Mouse (Mus musculus) inflammation-experienced regulatory T-cells, adult 6 months (primary cell): Measurements from ENCODE around the gene Stxbp3. TPM values are rescaled to one million over a fixed set of nuclear protein-coding genes. Genes with fewer than 3 reads are reported as not detected.
"Not testable (repeated sequence)": the region's sequence is repeated elsewhere in the genome, so short reads cannot be mapped to it uniquely, and the experiment has no call there.

Experiments
- ATAC-seq: one replicate; pipeline ENCODE4 v1.8.0; 2017
- polyA plus RNA-seq, 3 experiments: library from polyadenylated mRNA; unstranded; fragments of 100-300 nt; shearing (Covaris generic); gene quantifications; one replicate each; pipeline ENCODE4 v1.2.1; 2017

The Stxbp3 gene
- polyA plus RNA-seq, result 10 to 100 TPM; 72.7 to 91.3 (median 78.2) TPM

DNA sequence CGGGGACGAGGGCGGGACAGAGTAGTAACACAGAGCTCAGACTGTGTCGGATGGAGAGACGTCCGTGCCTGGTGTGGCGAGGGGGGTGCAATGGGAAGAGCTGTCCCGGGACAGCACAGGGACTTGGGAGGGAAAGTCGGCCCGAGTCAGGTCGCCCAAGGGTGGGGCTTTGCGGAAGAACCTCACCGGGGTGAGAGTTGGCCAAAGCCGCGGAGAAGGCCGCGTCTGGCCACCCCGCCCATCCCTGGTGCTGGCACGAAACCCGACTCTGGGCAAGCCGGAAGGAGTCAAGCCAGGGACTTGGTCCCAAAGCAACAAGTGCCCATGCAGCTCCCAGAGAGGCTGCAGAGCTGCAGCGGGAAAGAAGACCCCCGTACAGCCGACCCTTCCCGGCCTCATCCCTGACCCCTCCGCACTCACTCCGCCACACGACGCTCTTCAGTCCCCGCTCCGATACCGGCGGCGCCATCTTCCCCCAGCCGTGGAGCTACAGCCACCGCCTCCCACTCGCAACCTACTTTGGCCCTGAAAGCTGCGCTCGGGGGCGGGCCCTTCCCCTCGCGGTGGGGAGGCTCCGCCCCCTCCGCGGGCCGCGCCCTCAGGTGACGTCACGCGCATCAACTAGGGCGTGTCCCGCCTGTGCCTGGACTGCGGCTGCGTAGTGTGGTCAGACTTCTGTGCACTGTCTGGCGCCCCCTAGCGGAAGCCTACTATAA is at the start of gene Stxbp3:
Stxbp3 (minus strand) TSS at position 527 of the 716 bp plus-strand sequence.
- peak; percentile 93 for ATAC-seq

DNA sequence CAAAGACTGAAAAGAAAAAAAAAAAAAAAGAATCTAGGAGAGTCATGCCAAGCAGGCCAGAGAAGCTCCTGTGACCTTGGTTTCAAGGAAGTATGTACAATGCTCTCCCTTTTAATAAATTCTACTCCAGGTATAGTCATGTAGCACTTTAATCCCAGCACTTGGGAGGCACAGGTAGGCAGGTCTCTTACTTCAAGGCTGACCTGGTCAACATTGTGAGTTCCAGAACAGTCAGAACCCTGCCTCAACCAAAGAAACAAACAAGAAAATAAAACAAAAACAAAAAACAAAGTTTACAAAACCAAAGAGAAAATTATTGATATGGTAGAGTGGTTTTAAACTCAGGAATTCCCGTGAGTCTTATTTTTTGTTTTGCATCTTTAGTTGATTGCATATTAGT is 49.6 kb upstream of the Stxbp3 start, which contains the start of gene Fndc7:
Fndc7 (minus strand) TSS at position 101 of the 400 bp plus-strand sequence.
- ATAC-seq, result no peak

DNA sequence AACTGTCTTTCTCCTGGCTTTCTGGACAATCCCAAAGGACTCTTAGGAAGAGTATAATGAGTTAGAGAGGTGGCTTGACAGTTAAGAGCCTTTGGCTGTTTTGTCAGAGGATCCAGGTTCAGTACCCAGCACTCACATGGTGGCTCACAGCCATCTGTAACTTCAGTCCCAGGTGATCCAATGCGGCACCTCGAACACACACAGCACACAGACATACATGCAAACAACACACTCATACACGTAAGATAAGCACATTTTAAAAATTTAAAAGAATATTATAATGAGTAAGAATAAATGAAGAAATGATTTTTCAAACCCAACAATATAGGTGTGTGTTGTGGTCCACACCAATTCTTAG is 47.3 kb upstream of the Stxbp3 start:
- ATAC-seq, result no peak

DNA sequence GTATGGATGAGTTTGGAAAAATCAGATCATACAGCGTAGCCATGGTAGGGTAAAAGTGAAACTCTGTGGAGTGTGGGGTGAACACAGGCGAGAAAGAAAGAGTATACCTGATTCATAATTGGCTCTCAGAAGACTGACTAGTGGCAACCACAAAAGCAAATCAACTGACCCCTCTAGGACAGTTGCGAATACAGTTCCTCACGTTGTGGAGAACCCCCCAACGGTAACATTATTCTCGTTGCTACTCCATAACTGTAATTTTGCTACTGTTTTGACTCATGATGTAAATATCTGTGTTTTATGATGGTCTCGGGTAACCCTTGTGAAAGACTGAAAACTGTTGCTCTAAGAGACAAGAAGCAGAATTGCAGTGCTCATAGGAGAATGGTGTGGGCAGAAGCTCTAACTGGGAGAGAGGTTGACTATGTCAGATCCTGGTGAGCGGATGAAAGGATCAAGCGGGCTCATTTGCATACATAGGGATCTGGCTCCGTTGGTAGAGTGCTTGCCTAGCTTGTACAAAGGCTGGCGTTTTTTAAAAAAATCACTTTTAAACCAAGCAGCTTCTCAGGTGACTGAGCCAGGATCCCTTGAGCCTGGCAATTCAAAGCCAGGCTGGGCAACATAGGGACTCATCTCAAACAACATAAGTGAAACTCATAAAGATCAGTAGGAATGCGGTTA is 46.8 kb upstream of the Stxbp3 start:
- ATAC-seq, result no peak

DNA sequence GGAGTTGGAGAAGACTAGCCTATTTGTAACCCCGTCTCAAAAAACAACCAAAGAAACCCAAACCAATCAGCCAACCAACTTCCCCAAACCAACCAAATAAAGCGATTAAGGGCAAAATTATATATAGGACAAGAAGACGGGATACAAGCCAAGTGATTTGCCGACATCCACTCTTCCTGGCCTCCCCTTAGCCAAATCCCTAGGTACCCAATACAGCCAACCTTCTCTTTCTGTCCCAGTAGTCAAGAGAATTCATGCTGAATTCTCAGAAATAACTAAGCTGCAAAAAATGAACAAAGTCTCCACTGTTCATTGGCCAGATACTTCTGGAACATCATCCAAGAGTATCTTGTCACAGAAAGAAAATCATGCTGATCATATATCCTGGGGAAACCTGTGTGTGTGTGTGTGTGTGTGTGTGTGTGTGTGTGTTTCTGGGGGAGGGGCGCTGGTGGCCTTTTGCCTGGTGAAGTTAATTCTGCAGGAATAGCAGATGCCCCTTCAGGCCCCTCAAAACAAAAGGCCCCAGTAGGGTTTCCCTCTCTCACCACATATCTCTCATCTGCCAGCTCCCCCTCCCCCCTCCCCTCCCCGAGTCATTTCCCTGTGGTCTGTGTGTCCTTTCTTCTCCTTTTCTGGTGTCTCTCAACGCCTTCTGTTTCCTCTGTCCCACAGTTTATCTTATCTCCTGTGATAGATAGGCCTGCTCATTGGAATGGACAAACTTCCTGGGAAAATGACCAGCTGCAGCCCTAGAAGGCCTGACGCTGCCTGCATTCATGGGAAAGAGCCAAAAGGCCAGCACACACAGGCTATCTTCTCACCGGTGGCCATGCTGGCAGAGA is 45.6 kb upstream of the Stxbp3 start:
- ATAC-seq, result no peak

DNA sequence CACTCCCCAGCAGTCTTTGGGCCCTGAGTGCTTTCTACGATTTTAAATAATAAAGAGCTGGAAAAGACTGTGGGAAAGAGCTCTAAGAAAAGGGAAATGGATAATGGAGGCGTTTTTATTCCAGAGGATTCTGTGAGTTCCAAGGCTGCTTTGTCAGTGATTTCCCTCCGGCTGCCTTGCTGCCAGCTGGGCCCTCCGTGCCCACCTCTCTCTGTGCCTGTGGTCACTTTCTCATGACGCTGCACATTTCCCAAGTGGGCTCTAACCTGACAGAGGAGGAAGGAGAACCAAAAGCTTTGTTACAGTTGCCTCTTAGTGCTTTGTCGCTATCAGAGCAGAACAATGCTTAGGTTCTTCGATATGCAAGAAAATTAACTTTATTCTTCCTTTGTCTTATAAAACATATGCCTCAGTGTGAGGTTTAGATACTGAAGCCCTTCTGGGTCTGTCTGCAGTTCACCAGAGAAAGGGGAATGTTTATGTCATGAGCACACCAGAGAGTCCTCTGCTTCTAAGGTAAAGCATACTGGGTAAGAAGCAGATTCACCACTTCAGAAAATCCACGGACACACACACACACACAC is 44.5 kb upstream of the Stxbp3 start:
- no peak for ATAC-seq

DNA sequence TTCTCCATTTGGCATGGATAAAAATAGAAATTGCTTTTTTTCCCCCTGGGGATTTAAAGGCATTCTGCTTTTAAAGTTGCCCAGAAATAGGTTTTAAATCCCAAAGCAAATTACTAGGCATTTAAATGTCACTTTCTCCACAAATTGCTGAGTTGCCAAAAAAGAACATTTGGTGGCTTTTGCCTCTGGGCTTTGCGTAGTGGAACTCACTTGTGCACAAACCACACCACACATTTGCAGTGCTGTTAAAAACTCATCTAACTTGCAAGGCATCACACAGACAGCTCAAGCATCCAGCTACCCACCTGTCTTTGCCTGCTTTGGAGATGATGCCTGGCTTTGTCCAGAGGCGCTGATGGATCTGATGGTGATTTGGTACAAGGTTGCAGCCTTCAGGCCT is 42.7 kb upstream of the Stxbp3 start:
- no peak for ATAC-seq

DNA sequence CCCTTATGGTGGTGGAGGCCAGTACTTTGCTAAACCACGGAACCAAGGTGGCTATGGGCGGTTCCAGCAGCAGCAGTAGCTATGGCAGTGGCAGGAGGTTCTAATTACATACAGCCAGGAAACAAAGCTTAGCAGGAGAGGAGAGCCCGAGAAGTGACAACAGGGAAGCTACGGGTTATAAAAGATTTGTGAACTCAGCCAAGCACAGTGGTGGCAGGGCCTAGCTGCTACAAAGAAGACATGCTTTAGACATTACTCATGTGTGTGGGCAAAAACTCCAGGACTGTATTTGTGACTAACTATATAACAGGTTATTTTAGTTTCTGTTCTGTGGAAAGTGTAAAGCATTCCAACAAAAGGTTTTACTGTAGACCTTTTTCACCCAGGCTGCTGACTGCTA is 41.5 kb upstream of the Stxbp3 start:
- not testable (repeated sequence) for ATAC-seq

DNA sequence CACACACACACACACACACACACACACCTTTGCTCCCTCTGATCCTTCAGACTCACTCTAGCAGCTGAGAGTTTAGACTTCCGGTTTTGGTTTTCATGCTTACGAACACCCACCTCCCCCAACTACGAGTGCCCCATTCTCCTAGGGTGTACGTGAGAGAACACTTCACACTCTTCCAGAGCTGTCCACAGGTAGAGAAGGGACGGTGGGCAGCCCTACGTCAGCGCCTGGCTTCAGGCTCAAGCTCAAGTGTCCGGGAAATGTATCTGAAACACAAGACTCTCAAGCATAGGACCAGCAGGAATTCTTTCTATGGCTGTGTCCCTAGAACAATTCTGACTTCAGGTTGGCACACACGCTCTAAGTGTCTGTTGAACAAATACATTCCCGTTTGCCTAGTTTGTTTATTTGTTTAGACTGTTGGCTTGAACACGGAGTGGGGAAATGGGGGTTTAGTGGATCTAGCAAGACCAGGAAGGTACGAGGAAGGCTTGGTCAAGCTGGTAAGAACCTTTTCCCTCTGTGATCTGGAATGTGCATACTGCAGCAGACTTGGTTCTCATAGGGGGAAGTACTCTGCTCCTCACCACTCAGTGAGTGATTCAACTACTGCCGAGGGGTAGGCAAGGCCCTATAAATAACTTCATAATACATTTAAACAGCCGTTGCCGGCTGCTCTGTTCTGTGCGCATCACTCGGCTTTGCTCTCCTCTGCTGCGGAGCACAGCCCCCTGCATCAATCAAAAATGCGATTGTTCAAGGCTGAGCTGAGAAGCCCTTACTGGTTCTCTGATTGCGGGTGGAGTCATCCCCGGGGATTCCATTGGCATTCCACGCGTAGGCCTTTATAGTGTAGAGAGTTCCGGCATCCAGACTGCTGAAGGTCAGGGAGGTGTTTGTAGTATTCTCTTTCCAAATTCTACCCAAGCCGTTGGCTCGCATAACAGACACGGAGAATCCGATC is 40.5 kb upstream of the Stxbp3 start:
- ATAC-seq, result peak; percentile 97

DNA sequence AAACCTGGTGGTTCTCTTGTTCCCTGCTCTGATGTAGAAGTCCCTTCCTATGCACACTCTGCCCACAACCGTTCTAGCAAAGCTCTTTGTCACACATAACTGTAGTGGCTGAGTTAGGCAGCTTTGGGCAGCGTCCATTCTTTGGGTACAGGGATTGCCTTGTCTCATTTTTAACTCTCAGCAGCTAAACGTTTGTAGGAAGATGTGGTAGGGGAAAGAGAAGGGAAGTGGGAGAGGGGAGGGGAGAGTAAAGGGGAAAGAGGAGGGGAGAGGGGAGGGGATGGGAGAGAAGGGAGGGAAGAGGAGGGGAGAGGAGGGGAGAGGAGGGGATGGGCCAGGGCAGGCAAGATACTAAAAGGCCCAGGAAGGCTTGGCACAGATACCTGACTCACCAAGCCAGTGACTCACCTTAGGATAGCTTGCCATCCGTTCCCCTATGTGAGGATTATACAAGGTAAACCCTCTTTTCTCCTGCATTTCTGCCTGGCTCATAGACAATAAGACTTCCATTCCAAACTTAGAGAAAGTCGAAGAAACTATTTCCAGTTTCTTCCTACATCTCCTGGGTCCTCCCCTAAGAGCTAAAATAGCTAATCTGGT is 39.6 kb upstream of the Stxbp3 start:
- ATAC-seq, result peak; percentile 43

DNA sequence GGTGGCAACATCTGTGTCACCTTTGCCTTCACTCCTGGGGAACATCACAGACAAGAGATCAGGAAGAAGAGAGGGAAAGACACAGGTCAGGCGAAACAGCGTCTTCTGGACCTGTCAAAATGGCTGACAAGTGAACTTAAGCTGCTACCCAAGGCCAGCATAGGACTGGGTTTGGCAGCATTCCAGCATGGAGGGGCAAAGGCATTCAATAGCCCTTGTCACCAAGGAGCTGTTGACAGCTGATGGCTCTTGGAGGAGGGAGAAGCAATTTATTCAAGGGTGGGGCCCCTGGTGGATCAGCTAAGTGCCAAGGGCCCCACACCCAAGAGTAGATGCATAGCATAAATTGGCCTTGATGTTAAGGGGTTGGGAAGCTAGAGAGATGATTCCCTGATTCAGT is 38.8 kb upstream of the Stxbp3 start:
- ATAC-seq, result no peak

DNA sequence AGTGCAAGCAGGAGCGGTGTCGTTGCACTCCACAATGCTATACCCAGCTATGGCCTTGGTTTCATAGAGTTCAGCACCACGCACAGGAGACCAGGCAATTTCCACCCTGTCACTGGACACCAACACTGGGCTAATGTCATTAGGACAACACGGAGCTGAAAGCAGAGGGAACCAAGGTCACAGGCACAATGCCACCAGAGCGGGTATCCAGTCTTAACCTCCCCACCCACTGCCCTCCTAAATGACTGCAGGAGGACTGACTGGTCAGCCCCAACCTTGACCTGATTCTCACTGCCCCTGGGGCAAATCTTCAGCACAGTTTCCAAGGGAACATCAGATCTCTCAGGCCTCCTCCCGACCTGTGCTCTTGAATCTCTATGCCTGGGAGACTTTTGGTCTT is 30.3 kb upstream of the Stxbp3 start:
- ATAC-seq, result no peak

DNA sequence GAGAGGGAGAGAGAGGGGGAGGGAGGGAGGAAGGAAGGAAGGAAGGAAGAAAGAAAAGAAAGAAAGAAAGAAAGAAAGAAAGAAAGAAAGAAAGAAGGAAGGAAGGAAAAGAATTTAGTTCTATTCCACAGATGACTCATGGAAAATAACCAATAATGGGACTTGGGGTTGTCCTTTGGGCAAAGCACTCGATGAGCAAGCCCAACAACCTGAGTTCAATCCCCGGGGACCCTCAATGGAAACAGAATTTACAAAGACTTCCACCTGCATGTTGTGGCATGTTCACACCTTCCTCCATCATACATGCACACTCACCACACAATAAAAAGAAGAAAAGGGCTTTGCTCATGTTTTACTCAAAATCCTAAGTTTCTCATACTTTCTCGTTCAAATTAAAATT is 27.1 kb upstream of the Stxbp3 start:
- ATAC-seq, result no peak

DNA sequence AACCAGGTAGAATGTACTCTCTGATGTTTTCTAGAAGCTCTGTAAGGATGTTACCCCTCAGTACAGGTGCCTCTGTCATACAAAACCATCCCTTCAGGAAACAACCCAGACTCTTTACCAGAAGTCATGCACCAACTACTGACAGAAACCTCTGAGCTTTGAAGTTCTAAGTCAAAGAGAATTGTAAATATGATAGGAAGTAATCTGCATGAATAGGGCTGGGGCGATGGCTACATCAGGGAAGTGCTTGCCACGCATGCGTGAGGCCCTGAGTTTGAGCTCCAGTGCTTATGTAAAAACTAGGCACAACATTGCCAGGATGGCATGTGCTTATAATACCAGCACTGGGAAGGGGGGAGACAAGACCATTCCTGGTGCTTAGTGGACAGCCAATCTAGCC is 25.4 kb upstream of the Stxbp3 start:
- peak; percentile 98 for ATAC-seq

DNA sequence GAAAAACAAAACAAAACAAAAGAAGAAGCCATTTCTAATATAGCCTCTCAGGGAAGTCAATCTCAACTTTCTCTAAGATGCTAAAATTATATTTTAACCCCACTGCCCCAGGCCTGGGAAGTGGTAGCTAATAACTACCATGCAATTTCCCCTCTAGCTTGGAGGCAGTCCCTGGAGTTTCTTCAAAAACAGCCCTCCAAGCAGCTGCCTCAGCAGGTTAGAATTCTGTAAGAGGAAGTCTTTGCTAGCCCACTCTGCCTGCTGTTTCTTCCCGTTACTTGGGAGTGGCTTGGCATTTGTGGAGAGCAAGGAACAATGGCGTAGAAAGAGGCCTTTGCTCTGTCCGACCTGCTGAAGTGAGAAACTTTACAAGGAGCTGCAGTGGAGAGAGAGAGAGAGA is 24.8 kb upstream of the Stxbp3 start:
- ATAC-seq, result peak; percentile 18

DNA sequence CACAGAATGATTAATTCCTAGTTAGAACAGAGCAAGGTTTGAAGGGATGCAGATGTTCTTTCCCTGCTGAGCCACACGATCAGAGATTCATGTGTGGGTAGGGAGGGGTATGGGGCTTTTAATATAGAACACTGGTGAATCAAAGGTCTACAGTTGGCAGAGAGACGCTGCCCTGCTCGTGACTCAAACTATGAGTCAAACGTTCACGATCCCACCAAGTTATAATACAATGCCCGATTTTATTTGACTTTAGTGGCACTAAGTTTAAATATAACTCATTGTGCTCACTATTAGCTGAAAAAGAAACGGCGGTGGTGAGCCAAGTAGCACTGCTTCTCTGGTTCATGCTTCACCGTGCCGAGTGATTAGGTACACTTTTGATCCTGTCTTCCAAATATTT is 22.8 kb upstream of the Stxbp3 start:
- no peak for ATAC-seq

DNA sequence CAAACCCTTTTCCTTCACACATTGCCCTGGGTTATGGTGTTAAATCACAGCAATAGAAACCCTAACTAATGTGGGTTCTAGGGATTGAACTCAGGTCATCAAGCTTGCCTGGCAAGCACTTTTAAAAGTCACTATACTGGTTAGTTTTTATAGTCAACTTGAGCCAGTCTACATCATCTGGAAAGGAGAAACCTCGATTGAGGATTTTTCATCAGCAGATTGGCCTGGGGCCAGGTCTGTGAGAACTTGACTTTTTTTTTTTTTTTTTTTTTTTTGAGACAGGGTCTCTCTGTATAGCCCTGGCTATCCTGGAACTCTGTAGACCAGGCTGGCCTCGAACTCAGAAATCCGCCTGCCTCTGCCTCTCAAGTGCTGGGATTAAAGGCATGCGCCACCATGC is 22.0 kb upstream of the Stxbp3 start:
- not testable (repeated sequence) for ATAC-seq

DNA sequence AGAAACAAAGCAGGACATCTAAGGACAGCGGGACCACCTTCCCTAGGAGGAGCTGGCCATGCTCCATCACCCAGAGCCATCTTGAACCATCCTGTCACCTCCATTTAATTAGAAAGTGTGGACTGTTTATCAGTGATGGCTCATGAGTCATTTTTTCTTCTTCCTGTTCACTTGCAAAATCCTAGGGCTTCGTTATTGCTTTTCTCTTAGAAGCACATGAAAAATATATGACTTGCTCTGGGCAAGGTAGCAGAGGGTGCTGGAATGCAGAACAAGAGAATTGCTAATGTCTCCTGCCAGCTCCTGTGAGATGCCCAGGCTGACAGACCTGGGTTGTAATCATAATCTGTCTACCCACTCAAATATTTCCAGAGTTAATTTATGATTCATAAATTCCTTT is 20.5 kb upstream of the Stxbp3 start:
- no peak for ATAC-seq

DNA sequence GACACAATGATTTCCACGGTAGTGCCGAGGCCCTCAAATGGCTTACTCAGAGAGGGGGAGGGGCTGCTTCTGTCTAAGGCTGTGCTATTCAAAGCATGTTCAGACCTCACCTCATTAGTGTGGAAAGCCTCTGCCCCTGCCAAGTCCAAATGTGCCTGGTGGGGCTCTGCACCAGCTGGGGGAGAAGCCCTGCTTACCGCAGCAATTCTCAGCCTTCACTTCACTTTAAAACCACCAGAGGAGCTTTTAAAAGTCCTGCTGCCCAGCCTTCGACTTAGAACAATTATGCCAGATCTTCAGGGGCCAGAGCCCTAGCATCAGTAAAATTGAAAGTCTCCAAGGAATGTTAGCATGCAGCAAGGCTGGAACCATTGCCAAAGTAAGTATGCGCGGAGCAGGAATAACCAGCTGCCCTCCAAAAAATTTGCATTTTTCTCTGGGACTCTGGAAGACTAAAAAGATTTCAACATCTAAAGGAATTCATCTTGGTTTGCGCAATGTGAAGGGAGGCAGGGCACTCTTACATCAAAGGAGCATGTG is 18.0 kb upstream of the Stxbp3 start:
- no peak for ATAC-seq

DNA sequence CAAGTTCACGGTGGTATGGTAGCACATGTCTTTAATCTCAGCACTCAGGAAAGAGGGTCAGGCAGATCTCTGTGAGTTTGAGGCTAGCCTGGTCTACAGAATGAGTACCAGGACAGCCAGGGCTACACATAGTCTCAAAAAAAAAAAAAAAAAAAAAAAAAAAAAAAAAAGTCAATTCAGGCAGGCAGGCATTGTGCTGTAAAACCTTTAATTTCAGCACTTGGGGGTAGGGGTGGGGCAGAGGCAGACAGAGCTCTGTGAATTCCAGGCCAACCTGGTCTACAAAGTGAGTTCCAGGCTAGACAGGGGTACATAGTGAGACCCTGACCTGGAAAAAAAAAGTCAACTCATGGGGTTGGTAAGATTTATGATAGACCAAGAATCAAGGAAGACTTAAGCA is 17.4 kb upstream of the Stxbp3 start:
- no peak for ATAC-seq

DNA sequence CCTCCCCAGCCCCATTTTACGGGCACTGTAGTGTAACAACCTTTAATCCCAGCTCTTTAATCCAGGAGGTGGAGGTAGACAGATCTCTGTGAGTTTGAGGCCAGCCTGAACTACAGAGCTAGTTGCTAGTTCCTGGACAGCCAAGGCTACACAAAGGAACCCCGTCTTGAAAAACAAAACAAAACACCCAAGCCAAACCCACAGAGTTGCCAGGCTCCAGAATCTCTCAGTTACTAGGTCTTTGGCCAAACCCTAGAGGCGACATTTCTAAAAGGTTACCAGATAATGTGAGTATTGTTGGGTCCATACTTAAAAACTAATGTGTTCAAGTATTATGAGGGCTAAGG is 16.8 kb upstream of the Stxbp3 start:
- no peak for ATAC-seq
